Mouse (Mus musculus): Measurements from ENCODE around the gene Treml4. TPM values are rescaled to one million over a fixed set of nuclear protein-coding genes. Genes with fewer than 3 reads are reported as not detected.

Gene Treml4
- polyA plus RNA-seq (2012; rRNA removed) = 0.20 and 1.3 TPM in 2 replicates

DNA sequence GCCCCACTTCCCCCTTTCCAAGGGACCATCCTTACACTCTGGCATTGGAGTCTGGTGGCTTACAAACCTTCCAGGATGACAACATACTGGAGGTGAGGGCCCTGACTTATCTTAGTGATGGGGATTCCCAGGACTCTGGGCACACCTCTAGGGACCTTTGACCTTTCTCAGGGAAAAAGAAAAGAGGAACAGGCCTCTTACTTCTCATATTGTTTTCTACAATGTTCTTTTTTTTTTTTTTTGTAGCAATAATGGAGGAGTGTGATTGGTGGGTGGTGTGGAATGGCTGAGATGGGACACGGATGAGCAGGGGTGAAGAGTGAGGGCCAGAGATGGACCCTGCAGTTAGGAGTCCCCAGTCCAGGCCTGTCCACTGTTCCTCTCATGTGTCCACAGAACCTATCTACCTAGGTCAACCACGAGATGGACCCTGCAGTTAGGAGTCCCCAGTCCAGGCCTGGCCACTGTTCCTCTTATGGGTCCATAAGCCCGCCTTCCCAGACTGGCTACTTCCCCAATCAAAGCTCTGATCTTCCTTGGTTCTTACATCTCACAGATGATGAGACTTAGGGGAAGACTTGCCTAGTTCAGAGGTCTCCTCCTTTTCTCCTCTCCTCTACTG is at the start of gene Treml4:
TSS of gene Treml4 (plus strand) at position 555 of the 622 bp plus-strand sequence.

DNA sequence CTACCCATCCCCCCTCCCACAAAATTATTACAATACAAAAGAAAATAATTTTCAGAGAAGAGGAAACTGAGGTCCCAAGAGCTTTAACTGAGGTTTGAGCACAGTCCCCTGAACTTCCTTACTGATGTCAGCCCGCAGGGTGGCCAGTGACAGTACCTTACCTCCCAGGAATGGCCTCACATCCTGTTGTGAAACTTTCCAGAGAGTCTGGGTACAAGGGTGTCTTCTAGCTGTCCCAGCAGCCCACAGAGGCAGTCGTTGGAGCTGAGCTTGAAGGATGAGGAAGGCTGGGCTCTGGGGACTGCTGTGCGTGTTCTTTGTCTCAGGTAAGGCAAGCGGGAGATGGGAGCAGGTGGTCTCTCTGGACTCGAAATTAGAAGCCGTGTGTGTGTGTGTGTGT is 31.6 kb upstream of the Treml4 start, which contains the start of gene Trem1:
TSS of gene Trem1 (plus strand) at position 251 of the 400 bp plus-strand sequence.

DNA sequence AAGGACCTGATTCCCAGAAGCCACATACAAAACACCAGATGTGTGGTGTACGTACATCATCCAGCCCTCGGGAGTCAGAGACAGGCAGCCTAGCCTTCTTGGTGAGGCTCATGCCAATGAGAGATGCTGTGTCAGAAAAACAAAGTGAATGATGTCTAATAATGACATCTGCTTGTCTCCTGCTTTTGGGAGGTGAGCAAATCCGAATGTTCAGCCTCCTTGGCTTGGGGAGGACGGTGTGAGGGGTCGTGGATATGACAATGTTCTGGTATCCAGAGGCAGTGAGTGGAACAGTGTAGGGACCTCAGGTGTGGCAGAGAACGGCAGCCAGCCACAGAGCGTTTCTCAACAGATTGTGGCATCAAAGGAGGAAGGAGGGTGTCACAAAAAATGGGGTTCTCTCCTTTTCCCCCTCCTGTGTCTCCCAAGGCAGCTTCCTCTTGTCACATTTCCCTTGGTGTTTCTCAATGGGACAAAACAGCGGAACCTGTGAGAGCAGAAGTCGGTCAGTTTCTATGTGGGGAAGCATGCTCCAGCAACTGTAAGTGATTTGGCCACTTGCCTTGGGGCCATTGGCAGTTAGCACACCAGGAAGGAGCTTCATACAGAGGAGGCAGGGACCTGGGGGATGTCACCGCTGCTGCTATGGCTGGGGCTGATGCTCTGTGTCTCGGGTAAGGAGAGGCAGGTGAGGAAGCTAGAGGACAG is 16.7 kb upstream of the Treml4 start, which contains the start of gene Trem3:
TSS of gene Trem3 (plus strand) at position 557 of the 708 bp plus-strand sequence.

DNA sequence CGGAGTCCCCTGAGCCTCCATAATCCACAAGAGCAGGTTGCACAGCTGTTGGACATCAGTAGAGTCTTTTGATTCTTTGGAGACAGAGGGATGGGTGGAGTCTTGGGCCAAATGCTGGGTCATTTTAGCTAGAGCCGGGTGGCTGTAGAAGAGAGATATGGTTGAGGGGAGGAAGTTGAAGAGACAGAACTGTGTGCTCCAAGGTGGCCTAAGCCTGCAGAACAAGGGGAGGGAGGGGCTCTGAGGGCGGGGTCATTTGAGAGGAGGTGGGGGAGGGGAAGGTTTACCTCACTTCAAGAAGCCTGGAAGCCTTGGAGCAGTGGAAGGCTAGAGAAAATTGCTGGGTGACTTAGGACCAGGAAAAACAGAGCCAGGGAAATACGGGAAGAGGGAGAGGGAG is 35.1 kb downstream of the Treml4 start, which contains the start of gene Treml2:
TSS of gene Treml2 (plus strand) at position 296 of the 400 bp plus-strand sequence.

DNA sequence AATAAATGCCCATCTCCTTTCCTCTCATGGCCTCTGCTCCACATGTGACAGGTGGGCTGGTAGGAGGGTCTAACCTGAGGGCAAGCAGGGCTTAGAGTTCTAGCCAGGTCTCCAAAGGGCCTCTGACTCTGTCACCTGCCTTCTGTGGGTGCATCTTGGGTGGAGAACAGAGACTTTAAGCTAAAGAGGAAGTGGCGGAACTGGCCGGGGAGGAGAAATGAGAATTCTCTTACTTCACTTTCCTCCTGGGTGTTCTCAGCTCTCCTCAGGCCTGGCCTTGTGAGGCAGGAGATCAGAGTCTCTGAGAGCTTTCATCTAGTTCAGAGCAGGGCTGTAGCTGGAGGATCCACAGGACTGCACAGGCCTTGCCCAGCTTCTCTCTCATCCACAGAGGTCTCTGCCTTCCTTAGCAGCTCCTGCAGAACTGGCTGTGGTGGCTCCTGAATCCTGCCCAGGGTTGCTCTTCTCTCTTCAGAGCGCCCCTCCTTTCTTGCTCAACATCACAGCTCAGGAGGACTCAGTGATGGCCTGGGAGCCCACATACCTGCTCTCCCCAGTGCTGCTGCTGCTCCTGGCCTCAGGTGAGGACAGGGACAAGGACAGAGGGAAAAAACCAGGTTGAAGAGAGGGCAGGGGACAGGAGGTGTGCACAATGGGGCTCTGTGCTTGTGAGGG is 51.9 kb downstream of the Treml4 start, which contains the start of gene B430306N03Rik:
TSS of gene B430306N03Rik (plus strand) at position 237 of the 675 bp plus-strand sequence.

Other genes starting within 250 kb of the Treml4 start
- not detected in 2 replicates for gene 1700122O11Rik, start 226.0 kb upstream of the Treml4 start, polyA plus RNA-seq (2012; rRNA removed)
- not detected in 2 replicates for gene 1700067P10Rik, start 175.0 kb upstream of the Treml4 start, polyA plus RNA-seq (2012; rRNA removed)
- 0.14 TPM in 1 of 2 replicates, not detected in the other for gene 9830107B12Rik, start 118.0 kb upstream of the Treml4 start, polyA plus RNA-seq (2012; rRNA removed)
- 0.52 and 0.69 TPM in 2 replicates for gene A530064D06Rik, start 97.0 kb upstream of the Treml4 start, polyA plus RNA-seq (2012; rRNA removed)
- 0.05 and 0.07 TPM in 2 replicates for gene Trem1, start 31.5 kb upstream of the Treml4 start, polyA plus RNA-seq (2012; rRNA removed)
- not detected in 2 replicates for gene Trem3, start 16.5 kb upstream of the Treml4 start, polyA plus RNA-seq (2012; rRNA removed)
- 1.2 and 1.5 TPM in 2 replicates for gene Treml2, start 35.2 kb downstream of the Treml4 start, polyA plus RNA-seq (2012; rRNA removed)
- 0.17 and 0.45 TPM in 2 replicates for gene B430306N03Rik, start 51.8 kb downstream of the Treml4 start, polyA plus RNA-seq (2012; rRNA removed)
- 5.6 and 6.1 TPM in 2 replicates for gene Trem2, start 82.1 kb downstream of the Treml4 start, polyA plus RNA-seq (2012; rRNA removed)
- gene Treml1, start 95.6 kb downstream of the Treml4 start, polyA plus RNA-seq (2012; rRNA removed) = 0.19 TPM in 1 of 2 replicates, not detected in the other
- gene Nfya, start 145.6 kb downstream of the Treml4 start, polyA plus RNA-seq (2012; rRNA removed) = 51.0 and 57.7 TPM in 2 replicates
- 4.6 and 6.7 TPM in 2 replicates for gene Oard1, start 145.7 kb downstream of the Treml4 start, polyA plus RNA-seq (2012; rRNA removed)
- gene Apobec2, start 168.6 kb downstream of the Treml4 start, polyA plus RNA-seq (2012; rRNA removed) = 1.8 and 2.2 TPM in 2 replicates
- 3.6 and 4.8 TPM in 2 replicates for gene Tspo2, start 187.2 kb downstream of the Treml4 start, polyA plus RNA-seq (2012; rRNA removed)
- 13.5 and 15.4 TPM in 2 replicates for gene Unc5cl, start 190.6 kb downstream of the Treml4 start, polyA plus RNA-seq (2012; rRNA removed)